Mouse (Mus musculus) urinary bladder, postnatal 25 days (tissue): ENCODE data around the gene Ctdspl.

Source experiments
- DNase-seq: peaks from one replicate; pipeline ENCODE4 v3.0.0; 2022; ENCODE audit warnings: low spot score

The Ctdspl gene

DNA sequence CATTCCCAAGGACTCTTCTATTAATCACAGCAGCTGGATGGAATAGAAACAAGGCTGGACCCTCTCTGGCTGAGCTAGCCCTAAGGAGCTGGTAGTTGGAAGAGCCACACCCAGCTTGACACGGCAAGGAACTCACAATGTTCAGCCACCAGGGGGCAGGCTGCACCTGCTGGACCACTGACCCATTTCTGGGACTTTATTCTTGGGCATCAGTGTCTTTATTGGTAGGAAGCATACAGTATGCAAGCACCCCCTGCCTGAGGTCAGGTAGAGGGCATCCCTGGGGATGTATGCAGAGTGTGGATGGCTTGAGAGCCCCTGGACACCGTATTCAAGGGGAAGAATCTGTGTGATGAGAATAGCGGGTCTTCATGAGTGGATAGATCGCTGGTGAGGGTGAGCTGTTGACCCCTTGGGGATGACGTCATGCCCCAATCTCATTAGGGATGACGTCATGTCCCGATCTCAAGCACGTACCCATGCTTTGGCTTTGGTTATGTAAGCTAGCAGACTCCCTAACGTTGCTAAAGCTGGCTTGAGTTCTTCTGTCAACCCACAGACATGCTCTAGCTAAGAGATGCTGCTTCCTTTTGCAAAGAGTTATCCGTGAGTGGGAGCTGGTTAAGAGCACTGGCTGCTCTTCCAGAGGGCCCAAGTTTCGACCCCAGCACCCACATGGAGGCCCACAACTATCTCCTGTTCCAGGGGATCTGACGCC is 5.3 kb upstream of the Ctdspl start:
- peak; percentile 75 for DNase-seq

DNA sequence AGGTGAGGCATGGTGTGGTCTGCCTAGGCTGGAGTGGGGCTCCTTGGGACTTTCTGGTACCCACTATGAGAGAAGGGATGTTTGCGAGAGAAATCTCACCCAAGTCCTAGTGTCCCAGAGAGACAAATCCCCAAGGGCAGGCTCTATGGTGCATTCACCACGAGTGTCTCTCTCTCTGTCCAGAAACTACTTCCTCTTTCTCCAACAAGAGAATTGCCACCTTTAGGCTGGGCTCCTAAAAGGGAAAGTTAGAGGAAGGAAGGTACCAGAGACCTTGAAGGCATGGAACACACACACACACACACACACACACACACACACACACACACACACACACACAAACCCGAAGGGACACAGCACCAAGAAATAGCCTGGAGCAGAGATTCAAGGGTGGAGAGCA is 4.3 kb upstream of the Ctdspl start:
- DNase-seq: no peak

DNA sequence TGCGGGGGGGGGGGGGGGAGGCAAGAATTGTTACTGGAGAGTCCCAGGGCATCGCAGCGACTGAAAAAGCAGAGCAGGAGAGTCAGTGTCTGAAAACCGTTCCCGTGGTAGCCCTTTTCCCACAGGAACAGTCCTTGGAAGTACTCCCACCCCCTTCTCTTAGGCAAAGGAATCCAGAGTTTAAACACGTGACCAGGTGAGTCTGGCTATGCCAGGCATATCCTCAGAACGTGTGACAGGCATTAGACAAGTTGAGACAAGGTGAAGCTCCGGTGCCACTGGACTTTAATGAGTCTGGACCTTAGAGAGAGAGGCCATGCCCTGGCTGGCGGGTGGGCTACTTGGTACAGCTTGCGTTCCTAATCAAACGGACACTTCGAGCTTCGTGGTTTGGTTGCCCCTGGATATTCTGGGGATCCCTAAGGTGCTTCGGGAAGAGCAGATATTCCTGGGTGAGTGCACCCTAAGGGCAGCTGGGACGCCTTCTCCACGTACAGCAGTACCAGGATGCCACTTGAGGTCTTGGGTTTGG is 1.6 kb upstream of the Ctdspl start:
- DNase-seq: no peak

DNA sequence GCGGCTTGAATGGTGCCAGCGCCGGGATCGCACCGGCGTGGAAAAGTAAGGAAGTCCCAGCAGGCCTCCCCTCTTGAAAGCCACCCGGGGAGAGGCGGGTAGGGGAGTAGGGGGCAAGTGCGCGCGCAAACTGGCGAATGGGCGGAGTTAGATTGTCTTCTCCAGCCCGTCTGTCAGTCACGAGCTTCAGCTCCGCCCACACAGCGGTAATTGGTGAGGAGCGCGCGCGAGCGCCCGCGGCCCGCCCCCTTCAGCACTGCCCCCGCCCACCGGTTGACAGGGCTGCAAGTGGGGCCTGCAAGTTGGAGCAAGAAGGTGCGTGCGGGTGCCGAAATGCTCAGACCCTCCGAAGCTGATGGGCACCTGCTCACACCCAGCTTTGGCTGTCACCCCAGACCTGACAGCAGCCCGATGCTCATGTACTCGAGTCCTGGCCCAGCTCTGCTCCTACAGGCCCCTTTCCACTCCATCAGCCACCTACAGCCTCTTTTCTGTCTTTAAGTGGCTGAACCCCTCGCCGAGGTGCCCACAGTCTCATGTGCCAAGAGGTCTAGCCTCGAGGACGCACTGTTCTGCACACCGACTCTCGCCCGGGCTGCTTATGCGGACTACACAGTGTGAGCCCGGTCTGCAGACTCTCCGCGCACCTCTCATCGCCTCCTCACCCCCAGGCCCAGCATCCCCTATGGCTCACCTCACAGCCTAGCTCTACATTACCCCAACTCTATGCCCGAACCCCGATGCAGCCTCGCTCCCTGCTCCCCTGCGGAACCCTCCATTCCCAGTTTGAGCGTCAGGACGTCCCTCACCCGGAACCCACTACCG is 755 bp upstream of the Ctdspl start:
- DNase-seq: peak; percentile 93

DNA sequence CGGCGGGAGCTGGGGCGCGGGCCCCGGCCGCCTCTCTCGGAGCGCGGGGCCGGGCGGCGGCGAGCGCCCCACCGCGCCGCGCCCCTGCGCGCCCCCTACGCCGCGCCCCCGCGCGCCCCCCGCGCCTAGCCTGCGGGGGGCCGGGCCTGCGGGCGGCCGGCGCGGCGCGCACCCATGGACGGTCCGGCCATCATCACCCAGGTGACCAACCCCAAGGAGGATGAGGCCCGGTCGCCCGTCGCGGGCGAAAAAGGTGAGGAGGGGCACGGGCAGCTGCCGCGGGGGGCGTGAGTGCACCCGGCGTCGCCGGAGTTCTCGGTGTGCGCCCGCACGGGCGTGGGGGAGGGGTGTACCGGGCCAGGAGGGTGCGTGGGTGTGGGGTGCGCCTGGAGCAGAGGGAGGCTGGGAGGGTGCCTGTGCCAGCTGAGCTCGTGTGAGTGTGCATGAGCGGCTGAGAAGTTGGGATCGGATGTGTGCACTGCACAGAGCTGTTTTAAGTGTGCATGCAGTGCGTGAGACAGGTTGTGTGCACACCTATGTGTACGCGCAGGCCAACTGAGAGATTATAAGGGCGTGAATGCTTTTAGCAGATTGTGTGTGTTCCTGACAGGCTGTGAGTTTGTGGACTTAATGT is 552 bp downstream of the Ctdspl start:
- DNase-seq: no peak

DNA sequence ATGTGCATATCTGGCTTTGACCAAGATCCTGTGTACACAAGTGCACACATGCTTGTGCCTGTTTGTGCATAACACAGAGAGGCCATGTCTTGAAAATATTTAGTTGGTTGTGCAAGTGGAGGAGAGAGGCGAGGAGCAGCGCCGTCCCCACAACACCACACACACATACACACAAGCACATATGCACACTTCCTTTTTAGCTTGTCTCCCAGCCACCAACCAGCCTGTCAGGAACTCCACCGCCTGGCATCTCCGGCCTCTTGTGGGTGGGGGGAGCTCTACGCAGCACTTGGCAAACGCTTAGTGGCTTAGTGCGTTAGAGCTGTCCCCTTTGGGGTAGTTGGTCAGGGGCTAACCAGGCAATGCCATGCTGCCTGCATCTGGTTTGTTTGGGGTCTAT is 1.2 kb downstream of the Ctdspl start:
- no peak for DNase-seq

DNA sequence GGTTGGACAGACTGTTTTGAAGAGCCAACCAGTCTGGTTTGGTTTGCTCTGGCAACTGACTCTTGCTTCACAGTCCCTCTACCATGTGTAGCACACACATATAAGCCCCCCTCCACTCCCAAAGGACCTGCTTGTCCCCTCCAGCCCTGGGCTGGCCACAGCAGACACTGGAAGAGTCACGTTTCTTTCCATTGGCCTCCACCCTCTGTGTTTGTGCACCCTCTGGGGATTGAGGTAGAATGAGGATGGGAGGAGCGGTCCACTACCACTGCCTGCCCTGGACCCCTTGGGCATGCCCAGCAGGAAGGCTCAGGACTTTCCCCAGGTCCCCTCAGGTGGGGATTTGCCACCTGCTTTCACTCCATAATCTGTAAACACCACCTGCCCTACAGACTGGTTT is 1.8 kb downstream of the Ctdspl start:
- no peak for DNase-seq

DNA sequence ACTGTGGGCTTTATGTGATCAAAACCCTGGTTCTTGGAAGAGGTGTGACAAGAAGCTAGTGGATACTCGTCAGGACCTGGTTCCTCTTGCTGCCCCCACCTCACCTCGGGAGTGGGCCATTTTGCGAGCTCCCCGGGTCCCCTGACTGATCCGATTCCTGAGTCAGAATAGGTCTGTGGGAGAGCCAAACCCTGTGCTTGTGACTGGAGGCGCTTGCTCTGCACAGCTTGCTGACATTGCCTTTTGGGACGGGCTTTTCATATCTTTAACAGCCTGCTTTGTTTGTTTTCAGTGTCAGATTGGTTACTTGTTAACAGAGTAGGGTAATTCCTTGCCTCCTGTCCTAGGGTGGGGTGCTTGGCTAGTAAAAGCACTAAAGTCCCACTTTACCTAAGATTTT is 2.4 kb downstream of the Ctdspl start:
- DNase-seq: no peak

DNA sequence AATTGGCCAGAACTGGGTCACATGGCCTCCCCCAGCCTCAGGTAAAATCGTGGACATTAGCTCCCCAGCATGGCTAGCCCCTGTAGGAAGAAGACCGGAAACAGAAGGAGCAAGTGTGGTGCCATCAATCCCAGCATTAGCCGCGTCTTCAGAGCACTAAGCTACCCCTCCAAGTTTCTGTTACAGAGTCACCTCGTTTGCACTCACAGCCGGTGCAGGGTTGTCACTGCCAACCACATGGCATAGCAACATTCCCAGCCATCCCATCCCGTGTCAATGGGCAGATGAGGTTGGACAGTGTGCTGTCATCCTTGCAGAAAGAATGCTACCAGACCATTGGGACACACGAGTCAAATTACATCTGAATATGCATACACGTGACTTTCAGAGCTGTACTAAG is 4.4 kb downstream of the Ctdspl start:
- DNase-seq: no peak

DNA sequence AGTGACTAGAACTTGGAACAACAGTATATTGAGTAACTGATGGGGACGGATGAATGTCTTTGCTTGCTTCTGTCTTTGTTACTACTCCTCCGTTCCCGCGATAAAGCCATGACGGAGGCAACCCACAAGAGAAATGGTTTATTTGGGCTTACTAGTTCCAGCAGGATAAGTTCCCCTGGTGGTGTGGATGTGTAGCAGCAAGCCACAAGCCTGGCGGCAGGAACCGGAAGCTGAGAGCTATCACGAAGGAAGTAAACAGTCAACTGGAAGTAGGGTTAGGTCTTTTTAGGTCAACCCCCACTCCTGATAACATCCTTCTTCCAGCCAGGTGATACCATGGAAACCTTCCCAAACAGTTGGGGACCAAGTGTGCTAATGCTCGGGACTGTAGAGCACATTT is 7.5 kb downstream of the Ctdspl start:
- DNase-seq: no peak

DNA sequence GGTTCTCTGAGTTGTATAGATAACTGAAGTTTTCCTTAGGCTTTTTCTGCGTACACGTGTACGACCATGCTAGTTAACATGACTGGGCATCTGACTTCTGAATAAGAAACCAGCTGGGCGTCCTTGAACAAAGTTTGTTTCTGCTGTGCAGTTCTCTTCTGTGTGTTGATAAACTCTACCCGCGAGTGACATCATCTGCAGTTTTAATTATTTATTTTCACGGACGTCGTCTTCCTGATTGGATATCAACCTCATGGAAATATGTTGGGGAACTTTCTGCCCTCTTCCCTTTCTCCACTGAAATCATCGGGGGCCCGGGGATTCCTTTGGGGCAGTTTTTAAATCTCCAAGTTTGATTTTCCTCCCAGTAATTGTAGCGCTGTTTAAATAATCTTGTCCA is 8.1 kb downstream of the Ctdspl start:
- DNase-seq: no peak

DNA sequence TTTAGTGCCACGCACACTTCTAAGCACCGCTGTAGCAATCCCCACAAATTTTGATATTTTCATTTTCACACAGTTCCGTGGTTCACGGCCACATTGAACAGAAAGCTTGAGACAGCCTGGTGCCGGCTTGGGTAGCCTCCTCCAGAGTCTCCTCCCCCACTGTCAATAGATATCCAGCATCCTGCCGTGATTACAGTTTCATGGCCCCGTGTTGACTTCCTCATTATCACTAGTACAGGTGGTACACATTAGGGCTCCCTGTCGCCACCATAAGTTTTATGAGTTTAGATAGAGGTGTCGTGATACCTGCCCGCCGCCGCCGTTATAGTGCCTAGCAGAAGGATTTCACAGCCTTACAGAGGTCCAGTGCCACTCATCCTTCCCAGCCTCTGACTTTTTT is 8.8 kb downstream of the Ctdspl start:
- no peak for DNase-seq

DNA sequence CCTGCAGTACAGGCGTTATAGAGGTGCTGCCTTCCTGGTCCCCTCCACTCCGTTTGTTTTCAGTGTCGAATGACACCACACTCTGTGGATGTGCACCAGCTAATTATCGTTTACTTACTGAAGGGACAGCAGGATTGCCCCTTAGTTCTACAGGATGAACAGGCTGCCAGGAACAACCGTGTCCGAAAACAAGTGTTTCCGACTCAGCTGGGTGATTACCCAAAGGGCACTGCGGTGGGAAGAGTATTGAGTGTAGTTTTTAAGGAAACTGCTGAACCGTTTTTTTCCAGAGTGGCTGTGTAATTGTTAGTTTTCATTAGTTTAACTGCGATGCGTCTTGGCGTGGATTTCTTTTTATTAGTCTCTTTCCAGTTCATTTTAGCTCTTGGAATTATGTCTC is 9.8 kb downstream of the Ctdspl start:
- DNase-seq: no peak

DNA sequence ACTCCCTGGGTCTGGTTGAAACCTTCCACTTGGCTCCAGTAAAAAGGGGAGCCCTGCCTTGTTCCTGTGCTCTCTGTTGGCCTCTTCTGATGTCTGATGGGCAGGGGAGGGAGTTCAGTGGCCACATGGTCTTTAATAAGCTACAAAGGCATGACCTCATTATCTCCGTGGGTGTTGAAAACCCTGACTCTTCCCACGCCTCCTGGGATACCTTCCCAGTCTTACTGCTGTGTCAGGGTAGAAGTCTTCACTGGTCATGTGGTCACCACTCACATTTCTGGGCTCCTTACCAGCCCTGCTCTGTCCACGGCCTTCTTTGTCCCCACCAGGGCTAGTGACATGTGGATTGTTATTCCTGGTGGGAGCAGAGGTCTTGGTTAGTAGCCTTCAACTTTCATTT is 11.3 kb downstream of the Ctdspl start:
- no peak for DNase-seq

DNA sequence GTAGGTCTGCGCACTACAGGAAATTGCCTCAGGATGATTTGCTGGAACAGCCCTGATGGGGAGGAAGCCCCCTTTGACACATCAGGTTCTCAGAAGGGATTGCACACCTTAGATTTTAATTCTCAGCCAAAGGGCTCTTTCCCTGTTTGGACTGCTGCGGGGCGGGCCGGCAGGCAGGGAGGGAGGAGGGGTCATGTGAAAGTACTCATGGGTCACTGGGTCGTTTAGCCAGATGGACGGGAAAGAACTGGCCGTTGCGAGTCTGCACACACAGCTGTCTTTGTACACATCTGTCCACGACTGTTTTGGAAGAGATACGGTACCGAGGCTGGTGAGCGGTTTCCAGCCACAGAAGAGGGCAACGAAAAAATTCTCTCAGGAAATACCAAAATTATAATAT is 13.2 kb downstream of the Ctdspl start:
- no peak for DNase-seq

DNA sequence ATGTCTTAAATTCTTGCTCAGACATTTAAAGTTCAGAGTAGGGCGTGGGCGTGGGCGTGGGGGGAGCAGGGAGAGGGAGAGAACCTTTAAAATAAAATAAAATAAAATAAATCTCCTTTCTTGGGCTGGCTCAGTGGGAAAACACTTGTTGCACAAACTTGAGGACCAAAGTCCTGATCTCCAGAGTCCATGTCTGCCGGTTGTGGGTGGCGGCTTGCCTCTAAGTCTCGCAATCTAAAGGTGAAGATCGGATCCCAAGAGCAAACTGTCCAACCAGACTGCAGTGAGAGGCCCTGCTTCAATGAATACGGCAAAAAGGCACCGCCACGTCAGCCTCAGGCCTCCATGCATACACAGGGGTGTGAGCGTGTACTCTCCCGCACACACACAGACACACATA is 13.6 kb downstream of the Ctdspl start:
- DNase-seq: no peak

DNA sequence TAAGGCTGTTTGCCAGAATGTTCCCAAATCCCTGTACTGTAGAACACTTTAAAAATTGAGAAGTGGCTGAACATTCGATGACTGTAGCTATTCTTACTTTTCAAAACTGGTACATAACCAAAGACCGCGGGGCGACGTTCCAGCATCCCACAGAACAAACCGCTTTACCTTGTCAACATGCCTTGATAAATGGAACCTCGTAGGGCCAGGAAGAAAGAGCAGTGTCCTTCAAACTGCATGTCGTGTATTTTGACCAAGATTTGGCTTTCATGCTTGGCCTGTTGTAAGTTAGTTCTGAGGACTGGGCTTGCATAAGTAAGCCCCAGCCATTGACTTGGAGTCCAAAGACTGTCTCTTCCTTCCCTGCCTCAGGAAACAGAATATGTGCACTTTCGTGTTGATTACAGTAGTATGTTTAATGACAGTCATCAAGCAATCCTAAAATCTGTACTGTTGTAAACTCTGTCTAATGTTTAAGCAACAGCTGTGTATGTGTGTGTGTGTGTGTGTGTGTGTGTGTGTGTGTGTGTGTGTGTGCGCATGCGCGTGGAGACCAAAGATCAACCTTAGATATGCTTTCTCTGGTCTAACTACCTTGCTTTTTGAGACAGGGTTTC is 14.4 kb downstream of the Ctdspl start:
- no peak for DNase-seq

DNA sequence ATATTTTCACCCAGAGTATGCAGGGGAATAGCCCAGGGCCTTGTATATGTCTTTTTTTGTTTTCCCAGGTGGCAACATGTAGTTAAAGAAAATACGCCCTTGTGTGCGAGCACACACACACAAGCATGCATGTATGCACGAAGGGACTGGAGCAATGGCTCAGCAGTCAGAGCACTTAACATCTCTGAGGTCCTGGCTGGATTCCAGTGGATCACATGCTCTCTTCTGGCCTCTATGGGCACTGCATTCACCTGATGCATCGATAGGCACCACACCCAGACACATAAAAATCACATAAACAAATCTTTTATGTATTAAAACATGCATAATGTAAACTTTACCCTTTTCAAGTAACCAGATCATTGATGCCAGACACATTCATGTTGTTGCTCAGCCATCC is 15.8 kb downstream of the Ctdspl start:
- no peak for DNase-seq

DNA sequence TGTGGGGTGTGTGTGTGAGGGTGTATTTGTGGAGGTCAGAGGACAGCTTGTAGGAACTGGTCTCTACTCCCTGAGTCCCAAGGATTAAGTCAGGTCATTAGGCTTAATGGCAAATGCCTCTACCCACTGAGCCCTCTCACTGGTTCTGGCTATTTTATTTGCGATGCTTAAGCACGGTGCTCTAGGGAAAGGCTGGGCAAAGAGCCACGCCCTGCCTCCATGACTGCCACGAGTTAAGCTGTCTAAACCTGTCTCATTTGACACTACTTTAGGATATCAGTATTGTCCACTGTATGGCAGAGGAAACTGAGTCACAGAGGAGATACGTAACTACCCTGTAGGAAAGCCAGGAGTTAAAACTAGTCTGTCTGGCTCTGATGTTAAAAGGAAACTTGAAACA is 17.7 kb downstream of the Ctdspl start:
- no peak for DNase-seq

DNA sequence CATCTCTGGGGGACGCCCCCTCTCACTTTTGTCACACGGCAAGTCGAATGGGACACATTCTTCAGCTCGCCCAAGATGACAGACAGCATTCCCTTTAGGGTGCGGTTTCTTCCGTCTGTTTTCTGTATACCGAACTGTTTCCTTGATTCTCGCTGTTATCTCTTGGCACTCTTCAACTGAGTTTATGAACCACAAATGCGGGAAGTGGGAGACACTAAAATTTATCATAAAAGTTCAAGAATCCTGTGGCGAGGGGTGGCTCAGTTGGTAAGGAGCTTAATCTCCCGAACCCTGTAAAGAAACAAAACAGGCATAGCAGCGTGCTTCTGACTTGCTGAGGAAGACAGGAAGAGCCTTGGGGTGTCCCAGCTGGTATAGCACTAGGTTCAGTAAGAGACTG is 18.1 kb downstream of the Ctdspl start:
- no peak for DNase-seq

DNA sequence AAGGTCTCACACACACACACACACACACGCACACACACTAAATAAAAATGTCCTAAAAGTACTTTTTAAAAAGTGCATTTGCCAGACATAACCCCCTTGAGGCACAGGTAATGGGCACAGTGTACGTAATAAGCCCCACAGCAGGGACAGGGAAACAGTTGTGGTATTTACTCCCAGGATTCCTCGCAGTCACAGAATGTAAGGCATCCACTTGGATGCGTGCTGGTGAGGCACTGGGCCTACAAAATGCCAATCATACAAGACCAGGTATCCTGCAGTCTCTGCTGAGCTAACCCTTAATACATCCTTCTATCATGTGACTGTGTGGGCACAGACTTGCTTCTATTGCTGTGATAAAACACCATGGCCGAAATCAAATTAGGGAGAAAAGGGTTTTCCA is 22.2 kb downstream of the Ctdspl start:
- DNase-seq: no peak

DNA sequence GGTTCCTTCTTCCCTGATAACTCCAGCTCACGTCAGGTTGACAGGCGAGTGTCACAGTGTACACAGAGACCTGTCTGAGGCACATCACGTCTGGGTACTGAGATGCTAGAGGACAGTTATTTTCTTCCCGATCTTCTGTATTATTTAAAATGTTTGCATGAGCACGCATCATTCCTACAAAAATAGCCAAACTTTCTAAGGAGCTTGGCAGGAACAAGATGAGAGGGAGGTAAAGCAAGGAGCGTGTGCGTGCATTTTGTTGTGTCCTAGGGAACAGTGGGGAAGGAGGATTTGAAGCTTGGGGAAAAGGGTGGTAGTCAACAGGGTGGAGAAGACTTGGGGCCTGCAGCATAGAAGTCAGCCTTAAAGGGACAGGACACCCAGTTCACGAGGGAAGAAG is 22.9 kb downstream of the Ctdspl start:
- DNase-seq: no peak

DNA sequence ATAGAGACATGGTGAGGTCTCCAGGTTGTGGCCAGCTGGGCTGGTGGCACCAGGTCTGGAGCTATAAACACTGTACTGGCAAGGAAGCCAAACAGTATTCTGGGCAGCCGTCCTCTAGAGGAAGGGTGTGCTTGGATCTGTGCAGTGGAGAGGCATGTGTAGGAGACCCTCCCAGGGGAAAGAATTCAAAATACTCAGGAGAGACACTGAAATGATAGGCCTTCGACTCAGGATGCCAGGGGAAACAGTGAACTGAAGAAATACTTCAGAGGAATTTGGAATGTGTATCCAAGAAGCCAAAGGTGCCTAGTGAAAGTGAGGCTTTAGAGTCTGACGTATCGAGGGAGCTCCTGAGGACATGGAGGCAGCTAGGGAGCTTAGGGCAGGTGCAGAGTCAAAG is 23.4 kb downstream of the Ctdspl start:
- DNase-seq: no peak
